Mouse (Mus musculus): ENCODE data around the gene Dnajc19. TPM values are rescaled to one million over a fixed set of nuclear protein-coding genes. Genes with fewer than 3 reads are reported as not detected.

Dnajc19 gene
- polyA plus RNA-seq, 1 experiment from 2014 or later: 164 TPM

GRCm38 (mm10) chr3:34020382-34021258 is 60.5 kb downstream of the Dnajc19 start:
- peak; percentile 63 for DNase-seq (ENCODE audit: low spot score)
- Histone ChIP-seq H3K9me3 (replicated peaks) (no peaks in the 10 kb centered on the region), H3K27me3 (ENCODE audit: low read depth, poor library complexity, severe bottlenecking) (no peaks in the 10 kb centered on the region), H3K4me1 (peaks cover 8% of the 10 kb centered on the region), H3K36me3 (peaks cover 13% of the 10 kb centered on the region), H3K27ac (peak overlapping the region; percentile 100), H3K4me3 (peak overlapping the region; percentile 97)
- under 1% methylated on average over 51 of the region's 70 CpGs for WGBS

GRCm38 (mm10) chr3:34019540-34020381 is 61.4 kb downstream of the Dnajc19 start, which contains the start of gene Fxr1:
Fxr1 (plus strand) TSS chr3:34019943.
- DNase-seq (ENCODE audit: low spot score): peak; percentile 86
- Histone ChIP-seq H3K4me3 (peak within 1 kb of the TSS; percentile 97), H3K9me3 (replicated peaks) (no peaks in the 10 kb centered on the region), H3K4me1 (peaks cover 8% of the 10 kb centered on the region), H3K36me3 (peaks cover 13% of the 10 kb centered on the region), H3K27me3 (ENCODE audit: low read depth, poor library complexity, severe bottlenecking) (no peaks in the 10 kb centered on the region), H3K27ac (peak within 1 kb of the TSS; percentile 100)
- under 1% methylated on average over 88 of the region's 97 CpGs for WGBS

DNA sequence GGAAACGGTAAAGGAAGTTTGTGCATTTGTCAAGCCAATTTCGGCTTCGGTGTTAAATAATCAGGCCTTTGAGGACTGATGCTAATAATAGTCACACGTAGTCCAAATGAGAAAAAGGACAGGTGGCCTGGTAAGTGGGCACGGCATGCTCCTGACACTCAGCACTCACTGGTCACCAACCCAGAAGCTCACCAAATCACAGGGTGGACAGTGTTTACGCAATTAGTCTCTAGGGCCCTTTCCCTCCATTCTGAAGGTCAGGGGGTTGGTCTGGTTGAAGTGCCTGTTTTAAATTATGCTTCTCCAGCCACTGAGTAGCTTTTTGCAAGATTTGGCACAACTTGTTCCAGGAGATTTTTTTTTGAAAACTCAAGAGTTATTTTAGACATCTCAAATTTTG is 72.9 kb downstream of the Dnajc19 start:
- no peak overlapping the region for H3K27ac ChIP-seq
- peaks cover 6% of the 10 kb centered on the region; the same call in 1 of the 2 replicates for H3K4me1 ChIP-seq
- no peak overlapping the region for H3K4me3 ChIP-seq
- WGBS: 56% methylated on average over 6 of the region's 6 CpGs
- H3K27me3 ChIP-seq (ENCODE audit: low read depth, poor library complexity, severe bottlenecking): no peaks in the 10 kb centered on the region
- H3K36me3 ChIP-seq: no peaks in the 10 kb centered on the region
- H3K9me3 ChIP-seq (replicated peaks): no peaks in the 10 kb centered on the region
- DNase-seq (ENCODE audit: low spot score): peak; percentile 34

- H3K4me3 ChIP-seq: no peak overlapping the region
- H3K27ac ChIP-seq: no peak overlapping the region
- 62% methylated on average over 4 of the region's 4 CpGs for WGBS
- H3K4me1 ChIP-seq: peaks cover 6% of the 10 kb centered on the region; the same call in 1 of the 2 replicates
- DNase-seq (ENCODE audit: low spot score): no peak
- H3K36me3 ChIP-seq: no peaks in the 10 kb centered on the region
- H3K9me3 ChIP-seq (replicated peaks): no peaks in the 10 kb centered on the region
- no peaks in the 10 kb centered on the region for H3K27me3 ChIP-seq (ENCODE audit: low read depth, poor library complexity, severe bottlenecking)
These were observed 73.5 kb downstream of the Dnajc19 start for GRCm38 (mm10) chr3:34007611-34008010.

GRCm38 (mm10) chr3:34006824-34007223 is 74.3 kb downstream of the Dnajc19 start:
- Histone ChIP-seq H3K4me1 (peaks cover 6% of the 10 kb centered on the region; the same call in 1 of the 2 replicates), H3K27me3 (ENCODE audit: low read depth, poor library complexity, severe bottlenecking) (no peaks in the 10 kb centered on the region), H3K36me3 (no peaks in the 10 kb centered on the region), H3K27ac (no peak overlapping the region), H3K9me3 (replicated peaks) (no peaks in the 10 kb centered on the region), H3K4me3 (no peak overlapping the region)
- 78% methylated on average over 3 of the region's 3 CpGs for WGBS
- DNase-seq (ENCODE audit: low spot score): no peak

- no peaks in the 10 kb centered on the region for H3K27me3 ChIP-seq (ENCODE audit: low read depth, poor library complexity, severe bottlenecking)
- DNase-seq (ENCODE audit: low spot score): no peak
- H3K4me1 ChIP-seq: peaks cover 6% of the 10 kb centered on the region; the same call in 1 of the 2 replicates
- no peak overlapping the region for H3K4me3 ChIP-seq
- H3K36me3 ChIP-seq: no peaks in the 10 kb centered on the region
- WGBS: 71% methylated on average over 2 of the region's 2 CpGs
- H3K9me3 ChIP-seq (replicated peaks): no peaks in the 10 kb centered on the region
- no peak overlapping the region for H3K27ac ChIP-seq
These were observed 74.8 kb downstream of the Dnajc19 start for GRCm38 (mm10) chr3:34006301-34006700.

Other genes with a start within 250 kb of the Dnajc19 start
- gene Ccdc39, start 237.0 kb downstream of the Dnajc19 start, polyA plus RNA-seq (2016; fragmentation: Nextera tagmentation; extraction: Ambion mirVana): 4.3 and 5.4 TPM in 2 replicates
- 56.1 and 60.7 TPM in 2 replicates for gene Fxr1, start 61.4 kb downstream of the Dnajc19 start, polyA plus RNA-seq (2016; fragmentation: Nextera tagmentation; extraction: Ambion mirVana)